Mouse (Mus musculus): ENCODE results near the gene Cmtm2a. TPM values are rescaled to one million over a fixed set of nuclear protein-coding genes. Genes with fewer than 3 reads are reported as not detected.

Cmtm2a gene
- total and polyA plus RNA-seq, 3 experiments: not detected

DNA sequence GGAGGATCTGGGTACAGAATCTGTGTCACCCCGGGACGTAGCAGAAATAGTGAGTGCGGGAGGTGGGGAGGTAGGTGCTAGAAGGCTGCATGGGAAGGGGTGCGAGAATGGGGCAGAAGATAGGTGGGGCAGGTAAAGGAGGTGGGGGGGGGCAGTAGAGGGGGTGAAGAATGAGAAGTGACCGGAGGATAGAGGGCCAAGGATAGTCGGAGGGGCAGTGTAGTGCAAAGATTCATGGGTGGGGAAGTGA lies 46.9 kb upstream of the Cmtm2a start:
- Histone ChIP-seq H3K9ac (ENCODE audit: insufficient read depth, low read depth) (peak overlapping the region; percentile 85), H3K79me2 (replicated peaks; ENCODE audit: control insufficient read depth, extremely low read depth, insufficient read depth, poor library complexity, severe bottlenecking) (no peaks in the 10 kb centered on the region), H3K4me2 (ENCODE audit: insufficient read depth, low read depth, poor library complexity, severe bottlenecking) (peak overlapping the region; percentile 85), H3K36me3 (replicated peaks in 1 of 2; ENCODE audit: control insufficient read depth in 1 of 2, insufficient read depth in 1 of 2, low read length in 1 of 2) (peaks cover 0 to 9% of the 10 kb centered on the region in 2 experiments), H3K27me3 (replicated peaks) (no peaks in the 10 kb centered on the region), H3K4me3 (replicated peaks in 1 of 3; ENCODE audit: low read depth in 2 of 3, low read length in 2 of 3, poor library complexity in 1 of 3) (peak overlapping the region; percentile 61 to 92 (median 63)), H3K4me1 (ENCODE audit: control insufficient read depth in 1 of 2, insufficient read depth in 2 of 2) (peaks cover 3 to 30% of the 10 kb centered on the region in 2 experiments; a peak in 2 of 4 replicates), H3K27ac (ENCODE audit: insufficient read depth, low read depth) (no peak overlapping the region), H3K9me3 (replicated peaks; ENCODE audit: low read length) (no peaks in the 10 kb centered on the region)
- in situ Hi-C loops (cut with MboI; ENCODE audit: low pct_ligation_motif_present, low pct_unique_long_range_greater_than_20kb, low sequenced_read_pairs) (loop anchor here (5.0 to 10.0 kb wide), 2 partner anchors 67 to 95 kb away; partner anchors contain the start of gene Tk2), dilution Hi-C loops (cut with MboI; ENCODE audit: extremely low pct_ligation_motif_present, extremely low pct_unique_long_range_greater_than_20kb, low sequenced_read_pairs) (no loop called here)
- no peak for DNase-seq (ENCODE audit: extremely low read depth)
- no peak for TF ChIP-seq POLR2AphosphoS2 (IDR thresholded peaks at IDR 0.05; ENCODE audit: low read depth, low read length)
- TF ChIP-seq UBTF (IDR thresholded peaks at IDR 0.05; ENCODE audit: low read depth, low read length): no peak
- TF ChIP-seq BHLHE40 (IDR thresholded peaks at IDR 0.05; ENCODE audit: low read depth, low read length): no peak
- TF ChIP-seq JUN (IDR thresholded peaks at IDR 0.05; ENCODE audit: insufficient read depth, low read depth, low read length): no peak
- no peak for TF ChIP-seq NRF1 (IDR thresholded peaks at IDR 0.05; ENCODE audit: low read depth, low read length)
- TF ChIP-seq GABPA (IDR thresholded peaks at IDR 0.05; ENCODE audit: insufficient replicate concordance, low read depth, low read length): no peak

DNA sequence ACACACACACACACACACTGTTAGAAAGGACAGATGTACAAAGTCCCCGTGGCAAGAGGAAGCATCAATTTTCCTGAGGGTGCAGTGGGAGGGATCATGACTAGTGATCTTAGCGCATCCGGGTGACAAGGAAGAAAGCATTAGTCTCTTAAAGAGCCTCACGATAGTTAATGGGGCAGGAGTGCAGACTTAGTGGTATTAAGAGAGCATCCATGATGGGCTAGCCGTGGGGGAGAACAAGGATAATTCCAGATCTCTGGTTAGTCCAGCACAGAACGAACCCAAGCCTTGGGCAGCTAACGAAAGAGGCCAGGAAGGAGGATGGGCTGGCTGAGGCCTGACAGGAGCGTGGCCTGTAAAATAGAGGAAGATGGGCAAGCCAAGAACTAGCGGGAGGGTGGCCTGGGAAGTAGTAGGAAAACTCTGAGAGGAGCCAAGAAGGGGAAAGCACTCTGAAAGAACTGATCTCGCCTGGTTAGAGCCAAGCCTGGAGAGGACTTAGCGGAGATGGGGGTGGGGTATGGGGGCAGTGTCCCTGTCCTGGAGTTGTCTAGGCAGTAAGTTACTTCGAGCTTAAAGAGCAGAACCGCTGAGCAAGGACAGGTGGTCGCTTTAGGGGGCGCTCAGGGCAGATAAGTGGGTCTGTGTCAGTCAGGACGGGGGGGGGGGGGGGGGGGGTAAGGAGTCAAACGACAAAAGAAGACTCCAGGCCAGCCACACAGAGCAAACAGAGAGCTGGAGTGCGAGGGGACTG lies 46.4 kb upstream of the Cmtm2a start, which contains the start of gene Cmtm3:
Gene Cmtm3 (plus strand): TSS at position 182 of the 754 bp plus-strand sequence.
- in situ Hi-C loops (cut with MboI; ENCODE audit: low pct_ligation_motif_present, low pct_unique_long_range_greater_than_20kb, low sequenced_read_pairs) (loop anchor here (10.0 kb wide), 1 partner anchor 95 kb away; the partner anchor contains the start of gene Tk2), dilution Hi-C loops (cut with MboI; ENCODE audit: extremely low pct_ligation_motif_present, extremely low pct_unique_long_range_greater_than_20kb, low sequenced_read_pairs) (no loop called here)
- Histone ChIP-seq H3K27me3 (replicated peaks) (no peaks in the 10 kb centered on the region), H3K9ac (ENCODE audit: insufficient read depth, low read depth) (peak within 1 kb of the TSS; percentile 85), H3K79me2 (replicated peaks; ENCODE audit: control insufficient read depth, extremely low read depth, insufficient read depth, poor library complexity, severe bottlenecking) (no peaks in the 10 kb centered on the region), H3K4me3 (replicated peaks in 1 of 3; ENCODE audit: low read depth in 2 of 3, low read length in 2 of 3, poor library complexity in 1 of 3) (peak within 1 kb of the TSS; percentile 61 to 92 (median 63)), H3K36me3 (replicated peaks in 1 of 2; ENCODE audit: control insufficient read depth in 1 of 2, insufficient read depth in 1 of 2, low read length in 1 of 2) (peaks cover 0 to 4% of the 10 kb centered on the region in 2 experiments), H3K4me1 (ENCODE audit: control insufficient read depth in 1 of 2, insufficient read depth in 2 of 2) (peaks cover 3 to 28% of the 10 kb centered on the region in 2 experiments; a peak in 2 of 4 replicates), H3K4me2 (ENCODE audit: insufficient read depth, low read depth, poor library complexity, severe bottlenecking) (peak within 1 kb of the TSS; percentile 85), H3K9me3 (replicated peaks; ENCODE audit: low read length) (no peaks in the 10 kb centered on the region), H3K27ac (ENCODE audit: insufficient read depth, low read depth) (no peak within 1 kb of the TSS)
- no peak for DNase-seq (ENCODE audit: extremely low read depth)
- TF ChIP-seq CHD2 (IDR thresholded peaks at IDR 0.05; ENCODE audit: low read length): no peak

DNA sequence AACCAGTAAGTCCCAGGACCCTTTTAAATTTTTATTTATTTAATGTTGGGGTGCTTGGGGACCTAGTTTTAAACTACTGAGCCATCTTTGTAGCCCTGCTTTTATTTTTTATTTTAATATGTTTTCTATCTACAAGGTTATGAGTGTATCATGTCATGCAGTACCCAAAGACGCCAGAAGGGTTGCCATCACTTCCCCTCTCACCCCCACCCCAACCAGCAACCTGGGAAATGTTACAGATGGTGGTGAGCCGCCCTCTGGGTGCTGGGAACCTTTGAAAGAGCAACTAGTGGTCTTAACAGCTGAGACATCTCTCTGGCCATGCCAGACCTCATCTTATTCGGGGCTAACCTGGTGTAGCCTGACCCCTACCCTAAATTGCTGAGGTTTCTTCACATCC lies 44.9 kb upstream of the Cmtm2a start:
- no peaks in the 10 kb centered on the region for H3K79me2 ChIP-seq (replicated peaks; ENCODE audit: control insufficient read depth, extremely low read depth, insufficient read depth, poor library complexity, severe bottlenecking)
- H3K36me3 ChIP-seq (replicated peaks in 1 of 2; ENCODE audit: control insufficient read depth in 1 of 2, insufficient read depth in 1 of 2, low read length in 1 of 2): no peaks in the 10 kb centered on the region
- dilution Hi-C loops (cut with MboI; ENCODE audit: extremely low pct_ligation_motif_present, extremely low pct_unique_long_range_greater_than_20kb, low sequenced_read_pairs): no loop called here
- peaks cover 3 to 16% of the 10 kb centered on the region in 2 experiments; a peak in 2 of 4 replicates for H3K4me1 ChIP-seq (ENCODE audit: control insufficient read depth in 1 of 2, insufficient read depth in 2 of 2)
- H3K9me3 ChIP-seq (replicated peaks; ENCODE audit: low read length): no peaks in the 10 kb centered on the region
- no peak overlapping the region for H3K4me3 ChIP-seq (replicated peaks in 1 of 3; ENCODE audit: low read depth in 2 of 3, low read length in 2 of 3, poor library complexity in 1 of 3)
- H3K27me3 ChIP-seq (replicated peaks): no peaks in the 10 kb centered on the region
- TF ChIP-seq MAZ (IDR thresholded peaks at IDR 0.05; ENCODE audit: low read depth, low read length): no peak
- peak; percentile 7 to 36; a peak in 2 of 4 replicates for TF ChIP-seq CTCF (conservative IDR thresholded peaks at IDR 0.05 in 1 of 2, IDR thresholded peaks at IDR 0.05 in 1 of 2; ENCODE audit: low read depth in 2 of 2, low read length in 2 of 2)
- in situ Hi-C loops (cut with MboI; ENCODE audit: low pct_ligation_motif_present, low pct_unique_long_range_greater_than_20kb, low sequenced_read_pairs): loop anchor here (10.0 kb wide), 1 partner anchor 93 kb away; the partner anchor contains the start of gene Tk2
- peak; percentile 21 for DNase-seq (ENCODE audit: extremely low read depth)
- no peak overlapping the region for H3K9ac ChIP-seq (ENCODE audit: insufficient read depth, low read depth)
- no peak overlapping the region for H3K27ac ChIP-seq (ENCODE audit: insufficient read depth, low read depth)
- no peak overlapping the region for H3K4me2 ChIP-seq (ENCODE audit: insufficient read depth, low read depth, poor library complexity, severe bottlenecking)

All from CH12.LX (cell line).